Mouse (Mus musculus) limb, embryonic 14.5 days (tissue): ENCODE data around the gene Oip5. TPM values are rescaled to one million over a fixed set of nuclear protein-coding genes. Genes with fewer than 3 reads are reported as not detected.

Experiments
- ATAC-seq: fragments of 200-750 bp; cut with Nextera tagmentation; 2 replicates; pipeline ENCODE4 v1.8.0; 2017; ENCODE audit warnings: low read depth, moderate number of reproducible peaks, moderate TSS enrichment; ENCODE audit not compliant: low FRiP score
- DNase-seq: peaks from one replicate; pipeline ENCODE4 v3.0.0-alpha.2; 2015; ENCODE audit warnings: low spot score
- H3K27ac ChIP-seq: fragments of 300-500 bp; sonication (generic); replicated peaks from 2 replicates; pipeline ENCODE4 v1.5.1; 2014; ENCODE audit warnings: low read depth, mild to moderate bottlenecking, low read length, moderate library complexity, mixed read lengths
- H3K27me3 ChIP-seq: fragments of 300-500 bp; sonication (generic); 2 replicates; pipeline ENCODE4 v1.6.1; 2014; ENCODE audit warnings: low read length, mixed read lengths; ENCODE audit not compliant: control insufficient read depth, insufficient read depth
- H3K36me3 ChIP-seq: fragments of 300-500 bp; sonication (generic); 2 replicates; pipeline ENCODE4 v1.6.1; 2014; ENCODE audit warnings: mild to moderate bottlenecking, low read length, moderate library complexity, mixed read lengths; ENCODE audit not compliant: control insufficient read depth, insufficient read depth
- H3K4me1 ChIP-seq: fragments of 300-500 bp; sonication (generic); 2 replicates; pipeline ENCODE4 v1.6.1; 2014; ENCODE audit warnings: antibody characterized with exemption, low read length, mixed read lengths; ENCODE audit not compliant: control insufficient read depth, insufficient read depth
- H3K4me2 ChIP-seq: fragments of 300-500 bp; sonication (generic); replicated peaks from 2 replicates; pipeline ENCODE4 v1.6.1; 2014; ENCODE audit warnings: low read depth, mild to moderate bottlenecking, low read length, moderate library complexity; ENCODE audit not compliant: severe bottlenecking
- H3K4me3 ChIP-seq: fragments of 300-500 bp; sonication (generic); replicated peaks from 2 replicates; pipeline ENCODE4 v1.5.1; 2014; ENCODE audit warnings: low read length
- H3K9ac ChIP-seq: fragments of 300-500 bp; sonication (generic); 2 replicates; pipeline ENCODE4 v1.6.1; 2014; ENCODE audit warnings: mild to moderate bottlenecking, low read depth, low read length, moderate library complexity; ENCODE audit not compliant: severe bottlenecking
- H3K9me3 ChIP-seq: fragments of 300-500 bp; sonication (generic); 2 replicates; pipeline ENCODE4 v1.6.1; 2016; ENCODE audit warnings: low read length; ENCODE audit not compliant: control insufficient read depth
- POLR2A ChIP-seq: fragments of 200-500 bp; IDR thresholded peaks from 2 replicates; pipeline ENCODE4 v1.8.0; 2012; ENCODE audit warnings: inconsistent platforms, mild to moderate bottlenecking, moderate library complexity, borderline replicate concordance; ENCODE audit not compliant: insufficient read depth, insufficient read length; ENCODE audit errors: extremely low read depth
- WGBS: fragments of 180-500 bp; shearing (Covaris S2); extraction: QIAGEN DNeasy Blood & Tissue Kit; methylation state at CpG from one replicate; pipeline ENCODE4 v1.1.7; 2014; 5-methylcytosine and 5-hydroxymethylcytosine counted together
- polyA plus RNA-seq, 2 experiments: library from polyadenylated mRNA; depleted of rRNA in 1 of 2; stranded (reverse) in 1 of 2; unstranded in 1 of 2; fragments of >200 nt; fragmentation: Nextera tagmentation in 1 of 2; extraction: Ambion mirVana in 1 of 2; gene quantifications; 2 replicates each; pipeline versions ENCODE4 v1.2.1 to v1.2.3; 2012 to 2014

The Oip5 gene
- polyA plus RNA-seq, 2 experiments: 16.6 to 19.6 TPM

- Histone ChIP-seq H3K4me1 (no peaks in the 10 kb centered on the region), H3K27me3 (no peaks in the 10 kb centered on the region), H3K27ac (no peak overlapping the region), H3K9me3 (no peaks in the 10 kb centered on the region), H3K36me3 (no peaks in the 10 kb centered on the region), H3K9ac (no peak overlapping the region), H3K4me2 (no peak overlapping the region), H3K4me3 (no peak overlapping the region)
- 13% methylated on average over 4 of the region's 4 CpGs for WGBS
- DNase-seq: peak; percentile 48
- no peak for TF ChIP-seq POLR2A
- no peak for ATAC-seq
These were observed 30.9 kb downstream of the Oip5 start for GRCm38 (mm10) chr2:119587383-119587782.

- H3K36me3 ChIP-seq: peaks cover 4% of the 10 kb centered on the region; the same call in 1 of the 2 replicates
- ATAC-seq (no peak), DNase-seq (no peak)
- no peaks in the 10 kb centered on the region for H3K9me3 ChIP-seq
- no peak overlapping the region for H3K9ac ChIP-seq
- TF ChIP-seq POLR2A: no peak
- H3K4me3 ChIP-seq: no peak overlapping the region
- H3K4me2 ChIP-seq: no peak overlapping the region
- H3K4me1 ChIP-seq: no peaks in the 10 kb centered on the region
- H3K27ac ChIP-seq: no peak overlapping the region
- H3K27me3 ChIP-seq: no peaks in the 10 kb centered on the region
- WGBS: 86% methylated on average over 8 of the region's 8 CpGs
These were observed 34.0 kb downstream of the Oip5 start for GRCm38 (mm10) chr2:119584282-119584681.

DNA sequence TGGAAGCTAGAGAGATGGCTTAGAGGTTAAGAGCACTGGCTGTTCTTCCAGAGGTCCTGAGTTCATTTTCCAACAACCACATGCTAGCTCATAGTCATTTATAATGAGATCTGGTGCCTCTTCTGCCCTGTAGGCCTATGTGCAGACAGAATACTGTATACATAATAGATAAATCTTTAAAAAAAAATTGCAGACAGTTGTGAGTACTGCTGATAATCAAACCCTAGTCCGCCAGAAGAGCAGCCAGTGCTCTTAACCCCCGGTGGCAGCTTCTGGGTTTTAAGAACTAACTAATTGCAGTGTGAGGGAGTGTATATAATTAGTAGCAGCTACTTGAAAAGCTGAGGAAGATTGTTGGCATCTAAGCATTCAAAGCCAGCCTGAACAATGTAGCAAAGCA, 34.8 kb downstream of the Oip5 start:
- no peak overlapping the region for H3K4me3 ChIP-seq
- ATAC-seq (no peak), DNase-seq (no peak)
- peaks cover 4% of the 10 kb centered on the region; the same call in 1 of the 2 replicates for H3K36me3 ChIP-seq
- 25% methylated on average over 2 of the region's 2 CpGs for WGBS
- no peak overlapping the region for H3K4me2 ChIP-seq
- H3K4me1 ChIP-seq: no peaks in the 10 kb centered on the region
- H3K9ac ChIP-seq: no peak overlapping the region
- H3K27me3 ChIP-seq: no peaks in the 10 kb centered on the region
- H3K9me3 ChIP-seq: no peaks in the 10 kb centered on the region
- no peak overlapping the region for H3K27ac ChIP-seq
- TF ChIP-seq POLR2A: no peak

DNA sequence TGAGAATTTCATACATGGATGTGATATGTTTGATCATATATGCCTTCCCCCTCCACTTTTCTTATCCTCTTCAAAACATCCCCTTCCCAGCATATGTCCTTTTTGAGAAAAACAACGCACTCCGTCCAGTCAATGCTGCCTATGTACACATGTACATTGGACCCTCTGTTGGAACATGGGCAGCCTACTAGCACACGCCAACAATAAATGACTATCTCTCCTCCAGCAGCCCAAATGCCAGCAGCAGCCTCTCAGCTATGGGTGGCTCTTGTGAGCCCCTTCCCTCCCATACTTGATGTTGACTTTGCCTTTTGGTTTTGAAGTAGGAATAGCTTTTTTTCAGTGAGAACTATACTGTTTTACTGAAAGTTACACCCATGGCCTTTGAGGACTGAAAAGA, 36.7 kb downstream of the Oip5 start:
- WGBS: 95% methylated on average over 3 of the region's 3 CpGs
- Histone ChIP-seq H3K27me3 (no peaks in the 10 kb centered on the region), H3K36me3 (peaks cover 4% of the 10 kb centered on the region; the same call in 1 of the 2 replicates), H3K9me3 (no peaks in the 10 kb centered on the region), H3K27ac (no peak overlapping the region), H3K4me2 (no peak overlapping the region), H3K9ac (no peak overlapping the region), H3K4me1 (no peaks in the 10 kb centered on the region), H3K4me3 (no peak overlapping the region)
- no peak for DNase-seq
- ATAC-seq: no peak
- TF ChIP-seq POLR2A: no peak

DNA sequence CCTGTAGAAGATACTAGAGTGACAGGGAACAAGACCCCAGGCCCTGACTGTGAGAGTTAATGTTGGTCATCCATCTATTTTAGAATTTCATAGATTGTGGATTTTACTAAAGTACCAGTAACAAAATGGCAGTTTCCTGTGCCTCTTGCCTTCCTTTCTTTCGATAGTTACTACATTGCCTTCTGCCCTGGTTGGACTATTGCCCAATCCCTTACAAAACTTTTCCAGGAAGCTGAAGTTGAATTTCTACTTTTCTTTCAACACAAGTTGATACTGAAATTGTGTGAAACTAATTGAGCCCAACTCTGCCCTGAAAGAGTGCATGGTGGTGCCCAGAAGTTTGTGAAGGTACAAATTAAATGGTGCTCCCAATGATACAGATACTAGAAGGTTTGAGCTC, 45.8 kb downstream of the Oip5 start:
- H3K4me3 ChIP-seq: no peak overlapping the region
- H3K9ac ChIP-seq: no peak overlapping the region
- H3K4me1 ChIP-seq: no peaks in the 10 kb centered on the region
- DNase-seq (no peak), ATAC-seq (no peak)
- 97% methylated on average over 1 of the region's 1 CpGs for WGBS
- no peak for TF ChIP-seq POLR2A
- no peaks in the 10 kb centered on the region for H3K9me3 ChIP-seq
- peaks cover 23% of the 10 kb centered on the region; the same call in 1 of the 2 replicates for H3K36me3 ChIP-seq
- H3K4me2 ChIP-seq: no peak overlapping the region
- H3K27ac ChIP-seq: no peak overlapping the region
- H3K27me3 ChIP-seq: no peaks in the 10 kb centered on the region

GRCm38 (mm10) chr2:119566182-119566855, 52.0 kb downstream of the Oip5 start:
- Histone ChIP-seq H3K4me1 (no peaks in the 10 kb centered on the region), H3K9ac (no peak overlapping the region), H3K4me3 (no peak overlapping the region), H3K27ac (no peak overlapping the region), H3K4me2 (no peak overlapping the region), H3K27me3 (no peaks in the 10 kb centered on the region), H3K9me3 (no peaks in the 10 kb centered on the region), H3K36me3 (peaks cover 18% of the 10 kb centered on the region)
- 88% methylated on average over 7 of the region's 7 CpGs for WGBS
- TF ChIP-seq POLR2A: no peak
- DNase-seq (no peak), ATAC-seq (no peak)
